Mouse (Mus musculus) myocyte (in vitro differentiated cells): Measurements from ENCODE around the gene Mrpl2.

ENCODE experiments used
- E2F4 ChIP-seq: IDR thresholded peaks from one replicate; pipeline ENCODE4 v1.6.1; 2011; ENCODE audit warnings: mild to moderate bottlenecking, control low read depth, moderate library complexity; ENCODE audit not compliant: insufficient read depth
- MYOD1 ChIP-seq, 3 experiments: IDR thresholded peaks; one replicate each; pipeline ENCODE4 v1.6.1; 2011; ENCODE audit warnings: control low read depth in 2 of 3, low read depth in 2 of 3, mild to moderate bottlenecking in 2 of 3, moderate library complexity in 1 of 3; ENCODE audit not compliant: insufficient read length in 2 of 3, control insufficient read depth in 1 of 3
- MYOG ChIP-seq, 3 experiments: IDR thresholded peaks; one replicate each; pipeline ENCODE4 v1.6.1; 2011; ENCODE audit warnings: control low read depth in 2 of 3, low read depth in 2 of 3, mild to moderate bottlenecking in 2 of 3; ENCODE audit not compliant: insufficient read length in 2 of 3, control insufficient read depth in 1 of 3, insufficient read depth in 1 of 3
- POLR2A ChIP-seq: IDR thresholded peaks from one replicate; pipeline ENCODE4 v1.6.1; 2011; ENCODE audit warnings: low read depth, mild to moderate bottlenecking, control low read depth, moderate library complexity; ENCODE audit not compliant: insufficient read length
- POLR2AphosphoS2 ChIP-seq: IDR thresholded peaks from one replicate; pipeline ENCODE4 v1.6.1; 2011; ENCODE audit warnings: low read depth, control low read depth; ENCODE audit not compliant: insufficient read length
- TCF3 ChIP-seq: IDR thresholded peaks from one replicate; pipeline ENCODE4 v1.6.1; 2011; ENCODE audit warnings: low read depth, control low read depth; ENCODE audit not compliant: insufficient read length

DNA sequence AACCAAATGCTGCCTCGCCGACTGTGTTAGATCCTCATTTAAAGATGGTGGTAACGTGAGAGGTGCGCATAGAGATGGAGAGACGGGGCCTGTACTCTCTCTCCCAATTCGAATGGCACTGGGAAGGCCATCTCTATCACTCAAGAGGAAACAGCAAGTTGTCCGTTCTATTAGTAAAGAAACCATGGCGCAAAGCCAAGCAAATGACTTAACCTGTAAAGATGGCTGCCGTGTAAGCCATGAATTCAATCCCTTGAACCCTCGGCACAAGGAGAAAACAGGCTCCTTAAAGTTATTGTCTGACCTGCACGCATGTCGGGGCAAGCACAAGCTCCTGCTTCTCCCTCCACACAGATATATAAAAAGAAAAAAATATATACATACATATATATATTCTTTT, 28.2 kb upstream of the Mrpl2 start:
- no peak for TF ChIP-seq POLR2A
- TF ChIP-seq POLR2AphosphoS2 = no peak
- TF ChIP-seq TCF3 = no peak
- no peak for TF ChIP-seq E2F4
- no peak for TF ChIP-seq MYOD1 (IDR thresholded peaks at IDR 0.05; ENCODE audit: control insufficient read depth in 1 of 3, insufficient read length in 2 of 3, low read depth in 2 of 3)
- no peak for TF ChIP-seq MYOG (IDR thresholded peaks at IDR 0.05; ENCODE audit: control insufficient read depth in 1 of 3, insufficient read depth in 1 of 3, insufficient read length in 2 of 3, low read depth in 2 of 3)
